Mouse (Mus musculus) ES-E14 (cell line): ENCODE data around the gene Gm10134.

Source experiments
- CHD2 ChIP-seq: IDR thresholded peaks from 2 replicates; pipeline ENCODE4 v1.6.1; 2014; ENCODE audit warnings: mild to moderate bottlenecking, low read depth, low read length, inconsistent platforms
- MAFK ChIP-seq: IDR thresholded peaks from 2 replicates; pipeline ENCODE4 v1.6.1; 2014; ENCODE audit warnings: mild to moderate bottlenecking, low read depth, low read length, inconsistent platforms; ENCODE audit not compliant: insufficient read depth
- ZC3H11A ChIP-seq: IDR thresholded peaks from 2 replicates; pipeline ENCODE4 v1.6.1; 2012; ENCODE audit warnings: low read depth, mild to moderate bottlenecking, inconsistent platforms, low read length, borderline replicate concordance

GRCm38 (mm10) chr2:28549157-28549556 is 43.3 kb downstream of the Gm10134 start:
- TF ChIP-seq CHD2 (no peak), ZC3H11A (no peak), MAFK (no peak)
